Mouse (Mus musculus) ovary, adult 10 weeks (tissue): ENCODE measurements around the gene Slc7a6os. TPM values are rescaled to one million over a fixed set of nuclear protein-coding genes. Genes with fewer than 3 reads are reported as not detected.

Experiments
- polyA plus RNA-seq: library from polyadenylated mRNA; stranded (reverse); fragments of 350-450 nt; fragmentation: Illumina TruSeq; extraction: RNeasy Lipid Tissue Mini Kit (QIAGEN cat#74804); gene quantifications from one replicate; pipeline ENCODE4 v1.2.3, GENCODE M21; 2014

The Slc7a6os gene
- polyA plus RNA-seq, result 34.2 TPM

DNA sequence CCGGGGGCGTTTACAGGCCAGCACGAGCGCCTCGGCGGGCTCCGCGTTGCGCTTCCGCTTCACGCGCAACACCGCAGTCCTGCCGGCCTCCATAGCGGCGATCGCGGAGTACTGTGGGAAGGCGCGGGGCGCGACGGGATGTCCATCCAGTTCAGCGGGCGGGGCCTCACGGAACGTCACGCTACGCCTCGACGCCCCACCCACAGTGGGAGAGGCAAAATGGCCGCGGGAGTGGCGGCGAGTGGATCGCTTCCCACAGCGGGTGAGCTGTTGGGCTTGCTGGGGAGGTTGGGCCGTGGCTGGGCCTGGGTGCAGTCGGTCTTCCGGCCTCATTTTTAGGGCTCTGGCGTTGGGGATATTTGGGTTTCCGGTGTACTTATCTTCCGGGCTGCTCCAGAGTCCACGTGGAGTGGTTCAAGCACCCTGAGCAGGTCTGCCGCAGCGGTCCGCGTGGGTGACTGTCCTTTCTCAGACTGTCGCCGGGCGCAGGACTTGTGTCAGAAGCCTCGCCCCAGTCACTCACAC lies at the start of gene Slc7a6os, which contains the start of gene Prmt7:
TSS of gene Slc7a6os (minus strand) at position 115 of the 525 bp plus-strand sequence.
TSS of gene Prmt7 (plus strand) at position 116 of the 525 bp plus-strand sequence.

DNA sequence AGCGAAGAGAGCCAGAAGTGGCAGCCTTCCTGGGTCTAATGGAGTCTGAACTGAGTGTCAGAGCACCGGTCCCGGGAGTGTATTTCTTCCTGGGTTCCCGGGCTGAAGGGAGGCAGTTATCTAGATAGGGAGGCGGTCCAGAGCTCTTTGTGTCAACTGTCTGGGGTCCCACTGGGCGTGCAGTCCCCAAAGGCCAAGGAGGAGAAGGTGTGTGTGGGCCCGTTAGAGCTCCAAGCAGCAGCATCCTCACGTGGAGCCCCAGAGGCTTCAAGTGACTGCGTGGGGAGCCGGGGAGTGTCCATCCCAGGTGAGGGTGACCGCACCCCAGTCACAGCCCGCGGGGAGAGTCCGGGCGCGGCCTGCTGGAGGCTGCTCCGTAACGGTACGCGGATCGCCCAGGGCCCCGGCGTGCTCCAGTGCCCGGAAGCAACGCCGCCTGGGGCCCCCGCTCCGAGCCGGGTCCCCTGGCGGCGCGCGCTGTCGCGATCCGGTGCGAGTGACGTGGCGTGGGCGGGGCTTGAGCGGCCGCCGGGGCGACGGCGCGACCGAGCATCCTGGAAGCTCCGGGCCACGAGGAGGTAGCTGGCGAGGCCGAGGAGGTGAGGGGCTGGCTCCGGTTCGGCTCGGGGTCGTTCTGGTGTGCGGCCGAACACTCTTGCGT lies 42.2 kb downstream of the Slc7a6os start, which contains the start of gene Slc7a6:
TSS of gene Slc7a6 (plus strand) at position 502 of the 661 bp plus-strand sequence.

Other genes with a start within 250 kb of the Slc7a6os start
- 3.5 TPM for gene Slc12a4, start 244.8 kb downstream of the Slc7a6os start, polyA plus RNA-seq
- not detected for gene Dpep3, start 231.5 kb downstream of the Slc7a6os start, polyA plus RNA-seq
- 2.2 TPM for gene Dus2, start 219.6 kb downstream of the Slc7a6os start, polyA plus RNA-seq
- not detected for gene Dpep2nb, start 205.0 kb downstream of the Slc7a6os start, polyA plus RNA-seq
- 5.1 TPM for gene Ddx28, start 199.1 kb downstream of the Slc7a6os start, polyA plus RNA-seq
- gene Nfatc3, start 152.1 kb downstream of the Slc7a6os start, polyA plus RNA-seq, result 138 TPM
- 0.94 TPM for gene Esrp2, start 74.0 kb downstream of the Slc7a6os start, polyA plus RNA-seq
- gene Pla2g15, start 60.5 kb downstream of the Slc7a6os start, polyA plus RNA-seq, result 13.9 TPM
- gene Slc7a6, start 42.1 kb downstream of the Slc7a6os start, polyA plus RNA-seq, result 33.8 TPM
- gene Prmt7, start within 50 bp of the Slc7a6os start, polyA plus RNA-seq, result 10.6 TPM
- 0.34 TPM for gene Smpd3, start 127.1 kb upstream of the Slc7a6os start, polyA plus RNA-seq
- 14.9 TPM for gene Zfp90, start 204.4 kb upstream of the Slc7a6os start, polyA plus RNA-seq